Mouse (Mus musculus) cerebellum, adult 9-10 months (tissue): ENCODE data around the gene 4930523C07Rik.

ENCODE experiments used
- DNase-seq: peaks from one replicate; pipeline ENCODE4 v3.0.0; 2022

4930523C07Rik gene

DNA sequence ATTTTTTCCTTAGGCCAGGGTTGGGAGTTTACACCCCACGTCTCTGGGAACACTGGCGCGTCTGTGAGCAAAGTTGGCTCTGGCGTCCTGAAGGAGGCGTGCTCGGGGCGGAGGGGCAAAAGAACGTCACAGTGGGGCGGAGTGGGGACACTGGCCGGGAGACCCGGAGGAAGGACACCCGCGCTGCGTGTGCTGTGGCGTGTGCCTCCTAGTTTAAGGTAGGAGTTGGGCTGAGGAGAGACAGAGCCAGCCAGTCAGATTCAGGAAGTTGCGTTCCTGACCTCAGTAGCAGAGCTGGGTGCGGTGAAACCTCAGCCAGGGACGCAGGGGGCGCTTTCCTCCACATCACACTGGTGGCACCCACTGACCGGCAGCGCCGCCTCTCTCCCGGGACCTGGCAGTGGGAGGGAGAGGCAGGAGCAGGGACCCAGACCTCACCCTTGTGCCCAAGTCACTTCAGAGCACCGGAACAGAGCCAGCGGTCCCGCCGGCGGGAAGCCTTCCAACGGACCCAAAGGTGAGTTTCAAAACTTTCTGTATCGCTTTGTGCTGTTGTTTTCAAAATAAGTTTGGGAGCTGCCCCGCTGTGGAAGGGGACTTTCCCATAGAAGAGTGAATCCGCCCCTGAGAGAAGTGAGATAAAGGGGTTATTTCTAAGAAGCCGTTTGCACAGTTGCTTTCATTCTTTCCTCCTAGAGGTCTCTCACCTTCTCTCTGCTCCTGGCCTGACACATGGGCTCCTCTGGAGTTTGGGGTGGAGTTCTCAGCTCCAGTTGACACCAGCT lies at the start of gene 4930523C07Rik:
TSS of gene 4930523C07Rik (plus strand) at position 146 of the 785 bp plus-strand sequence.
- DNase-seq: no peak

DNA sequence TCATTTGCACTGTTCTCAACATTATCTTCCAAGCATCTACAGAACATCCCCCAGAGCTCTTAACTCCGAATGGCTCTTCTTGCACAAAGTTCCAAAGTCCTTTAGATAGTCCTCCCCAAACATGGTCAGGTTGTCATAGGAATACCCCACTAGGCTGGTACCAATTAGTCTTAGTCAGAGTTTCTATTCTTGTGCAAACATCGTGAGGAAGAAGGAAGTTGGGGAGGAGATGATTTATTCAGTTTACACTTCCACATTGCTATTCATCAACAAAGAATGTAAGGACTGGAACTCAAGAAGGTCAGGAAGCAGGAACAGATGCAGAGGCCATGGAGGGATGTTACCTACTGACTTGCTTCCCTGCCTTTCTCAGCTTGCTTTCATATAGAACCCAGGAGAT lies 46.9 kb upstream of the 4930523C07Rik start:
- DNase-seq: no peak

DNA sequence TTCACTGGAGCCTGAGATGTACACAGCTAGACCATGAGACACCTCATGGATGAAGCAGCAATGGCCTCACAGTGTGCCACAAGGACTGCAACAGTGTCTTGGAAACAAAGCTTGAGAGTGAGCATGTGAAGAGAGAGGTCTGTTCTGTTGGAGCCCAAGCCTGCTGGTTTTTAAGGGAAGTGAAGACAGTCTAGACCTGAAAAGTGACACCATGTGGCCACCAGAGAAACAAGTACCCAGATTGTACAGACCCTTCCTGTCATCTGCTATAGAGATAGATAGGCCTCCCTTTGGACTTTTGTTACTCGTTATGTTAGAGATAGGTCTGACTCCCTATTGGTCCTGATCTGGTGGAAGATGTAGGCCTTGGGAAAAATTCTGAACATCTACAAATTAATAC lies 45.8 kb upstream of the 4930523C07Rik start:
- no peak for DNase-seq

DNA sequence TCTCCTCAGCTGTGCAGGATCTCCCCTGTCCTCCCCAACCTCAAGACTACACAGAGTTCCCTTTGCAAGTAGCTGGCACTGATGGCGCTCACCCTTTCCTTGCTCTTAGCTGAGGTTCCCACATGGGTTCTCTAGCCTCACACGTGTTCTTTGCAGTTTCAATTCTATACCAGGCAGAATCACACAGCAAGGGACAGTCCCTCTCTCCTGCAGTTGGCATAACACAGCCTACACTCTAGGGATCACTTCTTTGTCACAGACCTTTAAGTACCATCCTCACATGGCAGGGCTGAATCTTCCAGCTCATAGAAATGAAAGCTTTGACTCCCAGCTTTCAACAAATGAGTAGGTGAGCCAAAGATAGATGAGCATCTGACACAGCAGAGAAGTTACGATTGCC lies 45.0 kb upstream of the 4930523C07Rik start:
- no peak for DNase-seq

DNA sequence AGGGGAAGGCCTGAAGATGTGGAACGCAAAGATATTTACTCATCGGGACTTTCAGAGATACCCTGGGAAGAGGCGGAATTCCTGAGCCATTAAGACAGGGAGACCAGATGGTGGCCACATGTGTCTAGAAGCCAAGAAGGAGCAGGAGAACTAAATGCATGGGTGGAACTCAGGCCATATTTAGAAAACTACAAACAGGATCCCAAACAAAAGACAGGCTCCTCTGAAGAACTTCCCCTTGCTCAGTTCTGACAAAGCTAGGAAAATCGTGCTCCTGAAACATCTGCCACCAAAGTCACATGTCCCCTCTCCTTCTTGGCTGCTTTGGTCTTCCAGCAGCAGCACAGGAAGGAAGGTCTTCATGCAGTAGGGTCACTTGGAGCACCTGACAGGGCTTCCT lies 38.9 kb upstream of the 4930523C07Rik start:
- DNase-seq: no peak

DNA sequence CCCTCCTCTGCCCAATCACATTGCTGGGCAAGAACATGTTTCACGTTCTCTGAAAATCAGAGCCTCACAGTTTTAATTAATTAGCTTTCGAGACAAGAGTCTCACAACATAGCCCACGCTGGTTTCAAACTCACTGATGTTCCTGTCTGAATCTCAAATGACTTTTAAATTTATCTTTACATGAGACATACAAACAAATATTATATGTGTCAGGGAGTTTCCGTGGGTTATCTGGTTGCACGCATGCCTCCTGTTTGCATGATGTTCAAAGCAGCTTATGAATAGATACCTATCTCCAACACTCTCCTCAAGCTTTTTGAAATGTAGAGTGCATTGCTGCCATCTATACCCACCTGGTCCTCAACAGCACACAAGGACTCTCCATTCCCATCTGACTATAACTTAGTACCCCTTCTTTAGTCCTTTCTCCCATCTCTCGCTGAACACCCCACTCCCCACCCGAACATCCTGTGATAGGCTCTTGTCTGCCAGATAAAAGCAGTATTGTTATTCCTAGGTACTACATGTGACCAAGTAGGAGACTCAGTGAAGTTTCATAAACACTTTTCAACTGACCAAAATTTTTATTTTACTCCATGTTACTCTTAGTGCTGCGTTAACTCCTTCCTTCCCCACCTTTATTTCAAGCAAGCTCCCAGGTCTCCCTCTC lies 37.1 kb upstream of the 4930523C07Rik start:
- no peak for DNase-seq

DNA sequence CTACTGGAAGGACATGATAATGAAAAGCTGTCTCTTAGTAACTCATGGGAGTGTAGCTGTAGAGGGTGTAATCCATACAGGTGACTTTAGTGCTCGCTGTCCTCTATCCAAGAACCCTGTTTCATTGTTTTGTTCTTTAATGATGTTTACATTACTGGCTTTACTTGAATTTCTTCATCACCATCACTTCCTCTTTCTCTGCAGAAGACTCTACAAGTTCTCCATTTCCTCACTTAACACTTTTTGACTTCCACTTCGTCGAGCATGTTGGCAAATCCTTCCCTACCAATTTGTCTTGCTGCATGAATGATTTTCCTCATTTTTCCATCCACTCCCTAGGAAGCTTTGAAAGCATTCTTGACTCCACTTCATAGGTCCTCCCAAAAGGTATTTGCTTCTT lies 31.1 kb upstream of the 4930523C07Rik start:
- DNase-seq: no peak

DNA sequence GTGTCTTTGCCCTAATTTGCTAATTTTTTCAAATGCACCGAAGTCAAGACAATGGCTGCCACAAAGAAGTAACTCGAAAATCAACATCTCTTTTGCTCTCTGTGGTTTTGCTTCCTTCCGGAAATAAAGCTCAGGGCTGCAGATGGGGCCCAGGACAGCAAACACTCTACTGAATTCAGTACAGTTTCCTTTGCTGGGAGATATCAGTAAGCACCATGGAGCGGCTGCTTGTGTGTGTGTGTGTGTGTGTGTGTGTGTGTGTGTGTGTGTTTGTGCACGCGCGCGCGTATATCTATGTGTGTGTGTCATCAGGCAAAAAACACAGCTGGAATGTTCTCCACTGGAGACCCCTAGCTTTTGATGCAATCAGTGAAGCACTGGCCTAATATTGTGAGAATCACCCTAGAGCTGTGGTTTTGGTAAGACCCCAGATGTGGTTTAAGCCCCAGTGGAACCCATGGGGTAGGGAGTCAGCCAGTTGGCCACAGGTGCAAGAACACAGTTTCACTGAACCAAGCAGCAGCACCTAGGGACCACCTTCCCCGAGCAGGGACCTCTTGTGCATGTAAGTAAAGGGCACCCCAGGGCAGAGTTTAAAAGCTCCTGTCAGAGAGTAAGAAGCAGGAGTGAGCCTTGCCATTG lies 19.7 kb upstream of the 4930523C07Rik start:
- no peak for DNase-seq

DNA sequence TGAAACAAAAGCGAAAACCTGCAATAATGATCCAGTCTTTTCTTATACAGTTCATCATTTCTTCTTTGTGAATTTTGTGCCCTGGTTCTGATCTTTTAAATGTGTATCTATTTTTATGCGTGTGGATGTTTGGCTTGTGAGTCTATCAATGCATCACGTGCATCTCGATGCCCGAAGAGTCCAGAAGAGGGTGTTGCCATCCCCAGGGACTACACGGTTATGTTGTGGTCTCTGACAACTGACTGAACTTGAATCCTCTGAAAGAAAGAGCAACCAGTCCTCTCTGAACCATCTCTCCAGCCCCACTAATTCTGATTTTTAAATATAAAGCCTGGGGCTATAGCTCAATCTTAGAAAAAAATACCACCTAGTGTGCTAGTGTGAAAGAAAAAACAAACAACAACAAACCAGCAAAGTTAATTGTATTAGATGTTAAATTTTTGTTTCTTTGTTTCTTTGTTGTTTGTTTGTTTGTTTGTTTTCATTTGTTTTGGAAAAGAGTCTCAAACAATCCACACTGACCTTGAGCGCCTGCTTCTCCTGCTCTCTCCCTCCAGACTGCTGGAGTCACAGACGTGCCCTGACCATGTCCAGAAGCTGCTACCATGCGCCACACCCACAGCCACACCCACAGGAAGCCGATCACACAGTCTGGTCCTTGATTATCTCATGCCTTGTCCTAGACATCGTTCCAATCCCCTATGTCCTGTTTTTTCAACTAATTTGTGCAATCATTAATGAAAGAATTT lies 18.9 kb upstream of the 4930523C07Rik start:
- no peak for DNase-seq

DNA sequence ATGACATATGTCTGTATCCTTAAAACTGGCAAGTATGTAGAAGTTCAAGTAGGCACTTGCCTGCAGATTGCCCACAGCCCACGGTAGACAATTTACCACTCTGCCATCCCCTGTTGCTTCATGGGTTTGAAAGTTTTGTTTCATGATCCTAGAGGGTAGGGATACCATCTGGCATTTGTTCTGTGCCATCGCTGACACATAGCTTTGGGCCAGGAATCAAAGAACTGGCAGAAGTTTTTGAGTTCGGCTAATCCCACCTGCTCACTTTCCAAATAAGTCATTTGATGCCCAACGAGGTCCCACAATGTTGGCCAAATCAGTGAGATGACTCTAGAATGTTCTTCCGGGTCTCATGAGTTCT lies 18.3 kb upstream of the 4930523C07Rik start:
- DNase-seq: no peak

DNA sequence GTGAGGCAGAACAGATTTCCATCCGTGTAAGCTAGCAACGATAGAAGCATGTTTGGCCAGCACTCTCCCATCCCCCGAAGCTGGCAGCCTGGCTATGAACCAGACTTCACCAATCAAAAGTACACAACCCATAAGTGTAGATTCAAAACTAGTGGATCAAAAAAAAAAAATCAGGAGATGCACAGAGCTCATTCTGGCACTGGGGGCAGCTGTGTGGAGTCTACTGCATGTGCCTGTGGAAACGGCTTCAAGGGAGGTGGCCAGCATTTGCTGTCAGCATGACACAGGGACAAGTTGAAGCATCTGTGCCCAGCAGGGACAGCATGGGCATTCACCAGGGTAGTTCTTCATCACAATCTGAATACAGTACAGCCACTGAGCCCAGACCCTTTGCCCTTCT lies 16.2 kb upstream of the 4930523C07Rik start:
- no peak for DNase-seq

DNA sequence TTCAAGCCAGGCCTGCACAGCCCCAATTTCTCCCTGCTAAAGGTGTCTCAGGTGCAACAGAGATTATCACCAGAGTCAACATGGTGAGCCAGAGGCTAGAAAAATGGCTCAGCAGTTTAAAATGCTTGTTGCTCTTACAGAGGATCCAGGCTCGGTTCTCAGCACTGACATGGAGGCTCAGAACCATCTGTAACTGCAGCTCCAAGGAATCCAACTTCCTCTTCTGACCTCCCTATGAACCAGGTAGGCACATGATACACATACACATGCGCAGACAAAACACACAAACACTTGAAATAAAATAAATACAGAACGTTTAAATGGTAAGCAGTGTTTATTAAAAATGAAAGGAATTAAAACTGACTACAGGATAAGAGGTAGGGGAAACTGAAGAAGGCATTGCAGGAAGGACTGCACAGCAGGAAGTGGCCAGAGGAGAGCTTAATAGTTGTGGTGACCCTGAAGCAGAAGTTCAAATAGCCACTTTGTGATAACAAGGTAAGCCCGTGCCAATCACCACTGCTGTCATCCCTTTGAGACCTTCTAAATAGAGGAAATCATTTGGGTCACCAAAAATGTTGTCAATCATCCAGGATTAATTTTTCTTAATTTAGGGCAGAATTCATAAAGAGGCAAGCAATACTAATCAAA lies 10.1 kb upstream of the 4930523C07Rik start:
- DNase-seq: no peak

DNA sequence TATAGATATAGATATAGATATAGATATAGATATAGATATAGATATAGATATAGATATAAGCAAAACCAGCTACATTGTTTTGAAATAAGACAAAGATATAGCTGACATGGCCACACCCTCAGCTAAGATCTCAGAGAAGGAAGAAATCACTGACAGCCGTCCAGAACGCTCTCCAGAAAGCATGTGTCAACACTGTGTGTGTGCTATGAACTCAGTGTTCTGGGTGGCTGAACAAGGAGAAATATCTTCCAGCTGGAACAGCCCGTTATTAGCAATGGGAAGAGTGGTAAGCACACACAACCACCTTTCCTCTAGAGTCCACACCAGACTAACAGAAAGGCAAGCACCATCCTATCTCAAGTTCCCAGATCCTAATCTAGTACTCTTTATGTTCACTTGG lies 8.6 kb upstream of the 4930523C07Rik start:
- DNase-seq: no peak

DNA sequence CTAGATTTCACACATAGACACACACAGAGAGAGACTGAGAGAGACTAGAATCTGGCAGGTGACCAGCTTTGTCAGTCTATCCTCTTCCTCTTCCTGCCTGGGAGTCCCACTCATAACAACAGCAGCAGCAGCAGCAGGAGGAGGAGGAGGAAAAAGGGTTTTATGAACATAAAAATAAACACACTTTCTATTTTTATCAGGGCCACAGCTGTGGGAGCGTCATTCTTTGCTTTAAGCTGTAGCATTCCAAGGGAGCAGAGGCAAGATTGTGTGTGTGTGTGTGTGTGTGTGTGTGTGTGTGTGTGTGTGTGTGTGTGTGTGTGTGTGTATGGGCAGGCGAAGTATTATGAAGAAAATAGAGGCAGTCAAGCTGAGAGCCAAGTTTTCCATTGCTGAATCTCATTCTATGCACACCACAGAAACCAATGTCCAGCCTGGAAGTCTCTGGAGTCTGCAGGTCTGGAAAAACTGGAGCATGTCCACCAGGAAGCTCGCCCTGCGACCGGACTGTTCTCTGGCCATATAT lies 7.1 kb upstream of the 4930523C07Rik start:
- no peak for DNase-seq

DNA sequence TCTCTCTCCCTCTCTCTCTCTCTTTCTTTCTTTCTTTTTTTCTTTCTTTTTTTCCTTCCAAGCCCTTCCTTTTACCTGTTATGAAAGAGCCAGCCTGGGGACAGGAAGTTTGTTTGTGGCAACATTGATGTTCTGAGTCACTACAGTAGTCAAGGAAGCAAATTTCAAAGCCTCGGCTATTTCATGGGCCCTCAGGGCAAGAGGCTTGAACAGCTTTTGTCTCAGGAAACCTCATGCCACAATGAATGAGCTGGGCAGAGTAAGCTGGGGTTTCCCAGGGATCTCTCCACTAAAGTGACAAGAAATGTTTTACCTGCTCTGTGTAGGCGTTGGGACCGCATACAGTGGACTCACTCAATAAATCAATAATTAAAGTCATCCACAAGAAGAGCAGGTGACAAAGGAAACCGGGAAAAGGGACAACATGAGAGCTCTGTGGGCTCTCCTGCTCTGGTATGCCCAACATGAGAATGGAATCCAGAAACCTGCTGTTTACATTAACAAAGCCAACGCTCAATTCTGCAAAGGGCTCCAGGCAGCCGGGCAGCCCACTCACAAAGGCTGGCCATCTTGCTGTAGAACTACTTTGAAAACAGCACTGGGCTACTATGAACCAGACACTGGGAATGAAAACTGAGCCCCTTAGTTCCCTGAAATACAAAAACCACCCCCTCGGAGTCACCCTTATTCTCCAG lies 4.1 kb upstream of the 4930523C07Rik start:
- no peak for DNase-seq

DNA sequence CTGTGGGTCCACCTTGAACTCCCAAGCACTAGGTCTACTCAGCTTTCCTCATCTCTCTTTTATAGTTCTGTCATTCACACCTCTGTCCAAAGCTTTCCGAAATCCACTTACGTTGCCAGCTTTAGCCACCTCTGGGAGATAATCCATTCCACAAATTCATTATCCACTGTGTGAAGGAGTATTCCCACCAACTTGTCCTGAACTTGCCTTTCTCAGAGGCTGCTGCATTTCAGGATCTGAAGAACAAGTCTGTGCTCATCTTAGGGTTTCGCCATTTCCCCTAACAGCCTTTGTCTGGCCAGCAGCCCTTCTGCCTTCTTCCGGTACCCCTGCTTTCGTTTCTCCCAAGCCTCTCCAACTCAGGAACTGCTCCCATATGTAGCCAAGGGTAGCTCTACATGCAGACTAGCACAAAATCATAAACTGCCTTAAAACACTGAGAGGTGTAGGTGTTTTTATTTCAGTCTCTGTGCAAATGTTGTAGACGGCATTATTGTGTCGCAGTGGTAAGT lies 2.9 kb upstream of the 4930523C07Rik start:
- no peak for DNase-seq

DNA sequence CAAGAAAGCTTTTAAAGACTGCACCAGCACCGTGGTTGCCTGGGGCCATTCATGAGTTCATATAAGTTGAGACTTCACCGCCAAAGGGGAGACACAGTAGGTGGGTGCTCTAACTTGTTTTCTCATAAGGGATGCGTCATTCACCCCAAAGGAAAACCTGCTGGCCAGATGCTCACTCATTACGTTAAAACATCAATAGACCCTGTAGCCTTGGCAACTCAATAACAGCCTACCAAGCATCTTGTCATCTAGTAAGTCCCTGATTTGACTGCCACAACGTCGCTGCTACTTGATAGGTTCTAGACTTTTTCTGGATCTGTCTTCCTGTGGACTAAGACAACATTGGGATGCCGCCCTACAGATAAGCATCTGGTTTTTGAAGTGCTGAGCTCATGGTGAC lies 1.8 kb upstream of the 4930523C07Rik start:
- DNase-seq: no peak

DNA sequence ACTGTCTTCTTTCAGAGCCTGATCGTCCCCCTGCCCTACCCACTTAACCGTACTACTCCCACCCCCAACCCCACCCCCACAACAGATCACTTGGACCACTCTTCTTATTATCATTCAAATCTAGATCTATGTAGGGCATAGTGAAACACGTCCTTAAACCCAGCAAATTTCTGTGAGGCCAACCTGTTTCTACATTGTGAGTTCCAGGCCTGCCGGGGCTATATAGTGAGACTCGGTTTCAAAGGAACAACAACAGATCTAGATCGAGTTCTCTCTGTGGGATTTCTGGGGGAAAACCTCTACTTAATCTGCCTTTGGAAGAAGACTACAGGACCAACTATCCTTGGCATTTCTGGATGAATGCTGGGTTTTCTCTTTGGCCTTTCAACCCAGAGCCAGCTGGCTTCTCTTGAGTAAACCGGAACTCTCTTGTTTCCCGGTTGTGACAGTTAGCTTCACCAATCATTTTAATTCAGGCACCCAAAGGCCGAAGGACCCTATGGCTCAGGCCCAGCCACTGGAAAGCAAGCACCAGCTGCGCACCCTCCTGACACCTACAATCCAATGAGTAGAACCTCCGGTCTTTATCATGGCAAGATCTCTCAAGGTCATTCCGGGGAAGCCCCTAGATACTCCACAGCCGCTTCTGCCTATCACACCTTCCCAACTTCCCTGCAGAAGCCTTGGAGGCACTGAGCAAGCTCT lies 759 bp upstream of the 4930523C07Rik start:
- DNase-seq: no peak

DNA sequence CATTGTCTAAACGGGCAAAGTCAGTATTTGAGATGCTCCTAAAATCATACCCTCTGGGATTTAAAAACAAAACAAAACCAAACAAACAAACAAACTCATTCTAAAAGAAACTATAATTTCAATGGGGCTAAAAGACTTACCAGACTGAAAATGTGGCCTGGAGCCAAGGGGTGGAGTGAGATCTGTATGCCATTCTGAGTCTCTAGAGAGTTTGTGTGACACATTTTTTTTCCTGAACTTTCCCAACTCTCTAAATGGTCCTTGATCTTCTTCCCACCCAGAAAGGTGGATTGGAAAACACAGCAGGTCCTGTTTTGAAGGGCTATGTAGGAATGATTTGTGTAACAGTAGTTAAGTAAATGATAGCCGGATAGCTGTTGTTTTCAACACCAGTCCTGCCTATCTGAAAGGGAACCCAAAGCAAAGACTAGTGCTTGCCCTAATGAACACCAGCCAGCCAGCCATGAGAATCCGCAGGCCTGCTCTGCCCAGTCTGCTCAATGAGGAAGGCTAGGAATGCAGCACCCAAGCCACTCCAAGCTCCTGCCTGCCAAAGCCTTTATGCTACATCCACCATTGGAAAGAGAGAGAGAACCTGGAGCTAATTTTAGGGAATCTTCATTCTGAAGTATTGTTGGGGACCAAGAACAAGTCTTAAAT lies 1.0 kb downstream of the 4930523C07Rik start:
- DNase-seq: no peak

DNA sequence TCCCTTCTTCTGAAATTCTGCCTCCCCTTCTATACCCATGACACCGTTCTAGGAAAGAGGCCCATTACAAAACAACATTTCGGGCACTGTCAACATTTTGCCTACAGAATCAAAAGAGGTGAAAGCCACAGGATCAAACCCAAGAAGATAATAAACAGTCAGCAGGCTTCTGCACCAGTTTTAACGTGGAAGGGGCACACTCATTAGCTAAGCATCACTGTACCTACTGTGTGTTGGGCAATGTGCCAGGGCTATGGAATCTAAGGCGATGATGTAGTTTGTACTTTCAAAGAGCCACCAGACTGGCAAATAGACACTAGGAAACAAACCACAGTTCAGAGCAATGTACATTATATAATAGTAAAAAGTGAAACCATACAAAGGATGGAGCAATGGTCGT lies 1.8 kb downstream of the 4930523C07Rik start:
- no peak for DNase-seq

DNA sequence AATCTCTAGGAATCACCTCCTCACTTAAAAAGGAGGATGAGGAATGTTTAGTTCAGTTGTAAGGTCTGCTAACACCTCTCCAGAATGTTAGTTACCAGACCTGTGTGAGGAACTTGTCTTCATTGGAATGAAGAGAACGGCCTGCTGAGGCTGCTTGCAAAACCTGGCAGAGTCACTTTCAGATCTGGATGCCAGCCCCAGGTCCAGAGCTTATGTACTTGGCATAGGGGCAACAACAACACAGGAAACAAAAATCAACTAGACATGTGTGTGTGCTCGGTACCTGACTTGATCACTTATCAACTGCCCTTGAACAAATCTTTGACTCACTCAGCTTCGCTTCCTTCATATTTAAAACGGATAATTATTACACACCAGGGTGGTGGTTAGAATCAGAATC lies 2.6 kb downstream of the 4930523C07Rik start:
- no peak for DNase-seq
